Mouse (Mus musculus): Measurements from ENCODE around the gene Qser1. TPM values are rescaled to one million over a fixed set of nuclear protein-coding genes. Genes with fewer than 3 reads are reported as not detected.
"Not testable (repeated sequence)": the region's sequence is repeated elsewhere in the genome, so short reads cannot be mapped to it uniquely, and the experiment has no call there.

Qser1 gene
- total RNA-seq (2021), result 10 to 100 TPM; 25.5 to 28.1 TPM
- long read RNA-seq, experiment 1, partial matches to known transcripts, result 2 of 3 reads
- long read RNA-seq, experiment 1, other reads (novel, unspliced or antisense), result 1 of 3 reads
- long read RNA-seq, experiment 2, partial matches to known transcripts, result 0 of 1 reads
- long read RNA-seq, experiment 2, other reads (novel, unspliced or antisense), result 1 of 1 reads

DNA sequence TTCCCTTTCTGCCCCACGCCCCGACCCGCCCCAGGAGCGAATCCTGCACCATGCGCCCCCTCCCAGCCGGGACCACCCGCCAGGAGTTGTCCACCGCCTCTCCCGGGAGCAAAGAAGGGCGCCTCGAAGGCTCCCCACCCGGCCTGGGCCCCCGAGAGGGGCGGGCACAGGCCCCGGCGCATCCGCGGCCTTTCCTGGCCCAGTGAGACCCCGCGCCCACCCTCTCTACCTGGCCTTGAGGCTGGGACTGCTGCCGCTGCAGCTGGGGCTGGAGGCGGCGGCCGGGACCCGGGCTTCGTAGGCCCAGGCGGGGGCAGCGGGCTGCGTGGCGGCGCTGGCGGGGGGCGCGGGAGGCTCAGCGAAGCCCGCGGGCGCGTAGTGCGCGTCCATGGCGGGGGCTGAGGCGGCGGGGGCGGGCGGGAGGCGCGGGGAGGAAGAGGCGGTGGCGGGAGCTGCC, at the start of gene Qser1:
Gene Qser1, minus strand, starts transcription at position 390 of the 457 bp plus-strand sequence.
- DNase-seq (ENCODE audit: low spot score in 2 of 2), result no peak

DNA sequence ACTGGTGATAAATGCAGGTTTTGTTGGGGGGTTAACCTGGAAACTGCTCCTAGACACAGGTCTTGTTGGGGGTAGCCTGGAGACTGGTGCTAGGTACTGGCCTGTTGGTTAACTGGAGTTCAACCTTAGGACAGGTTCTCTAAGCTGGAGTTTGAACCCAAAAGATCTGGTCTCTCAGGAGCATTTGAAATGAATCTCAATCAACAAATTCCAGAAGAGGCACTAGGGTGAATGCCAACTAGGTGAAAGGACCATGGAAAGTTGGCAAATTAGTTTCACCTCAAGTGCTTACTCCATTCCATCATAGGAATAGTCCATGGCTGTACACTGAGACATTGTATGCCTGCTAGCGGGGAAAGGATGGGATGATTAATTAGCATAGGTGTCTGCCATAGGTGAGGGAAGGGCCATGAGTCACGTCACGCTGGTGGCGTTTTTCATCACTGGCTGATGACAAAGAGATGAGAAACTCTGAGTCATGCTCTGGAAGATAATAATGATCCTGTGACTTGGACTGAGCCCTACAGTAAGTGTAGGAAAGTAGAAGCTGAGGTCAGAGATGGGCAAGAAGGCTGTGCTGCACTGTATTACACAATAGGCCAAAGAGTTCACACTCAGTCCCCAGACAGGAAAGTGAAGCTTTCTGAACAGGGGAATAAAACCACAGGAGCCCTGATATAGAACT, 47.8 kb upstream of the Qser1 start:
- no peak for DNase-seq (ENCODE audit: low spot score in 2 of 2)

DNA sequence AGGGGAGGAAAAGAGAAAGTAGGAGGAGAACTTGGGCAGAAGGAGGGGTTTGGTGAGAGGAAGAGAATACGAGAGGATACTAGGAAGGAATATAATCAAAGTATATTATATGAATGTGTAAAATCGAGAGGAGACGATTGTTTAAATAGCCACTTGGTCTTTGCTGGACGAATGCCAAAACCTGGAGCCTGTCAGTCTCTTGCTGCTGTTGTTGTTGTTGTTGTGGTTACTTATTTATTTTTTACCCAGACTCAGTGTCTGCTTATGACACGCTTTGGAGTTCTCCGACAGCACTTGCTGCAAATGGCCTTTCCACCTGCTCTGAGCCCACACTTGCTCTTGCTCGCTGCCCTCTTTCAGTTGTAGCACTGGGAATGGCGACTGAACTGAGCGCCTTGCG, 43.9 kb upstream of the Qser1 start:
- DNase-seq (ENCODE audit: low spot score in 2 of 2), result no peak

DNA sequence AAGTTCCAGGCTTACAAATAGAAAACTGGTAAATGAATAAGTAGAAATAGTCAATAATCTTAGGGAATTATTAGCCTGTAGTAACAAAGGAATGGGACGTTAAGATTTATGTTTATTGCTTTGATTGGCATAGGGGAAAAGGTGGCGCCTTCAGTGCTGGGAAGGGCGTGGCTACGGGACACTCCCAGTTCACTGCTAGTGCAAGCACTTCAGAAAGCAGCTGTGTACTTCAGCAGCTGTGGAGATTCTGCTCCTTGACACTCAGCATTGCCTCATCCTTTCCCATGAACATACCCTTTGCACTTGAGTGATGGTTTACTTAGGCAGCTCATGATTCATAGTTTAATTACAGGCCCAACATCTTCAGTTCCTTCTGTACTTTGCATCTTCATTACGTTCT, 42.5 kb upstream of the Qser1 start:
- DNase-seq (ENCODE audit: low spot score in 2 of 2), result no peak

DNA sequence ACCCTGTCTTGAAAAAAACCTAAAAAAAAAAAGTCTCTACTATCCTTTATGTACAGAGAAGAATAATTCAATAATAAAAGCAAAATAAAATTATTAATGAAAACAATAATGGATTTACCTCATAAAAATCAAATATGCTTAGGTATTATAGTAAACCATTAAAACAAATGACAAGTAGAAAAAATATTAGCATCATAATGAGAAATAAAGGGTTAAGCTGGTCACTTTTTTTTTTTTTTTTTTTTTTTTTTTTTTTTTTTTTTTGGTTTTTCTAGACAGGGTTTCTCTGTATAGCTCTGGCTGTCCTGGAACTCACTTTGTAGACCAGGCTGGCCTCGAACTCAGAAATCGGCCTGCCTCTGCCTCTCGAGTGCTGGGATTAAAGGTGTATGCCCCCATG, 41.5 kb upstream of the Qser1 start:
- not testable (repeated sequence) for DNase-seq (ENCODE audit: low spot score in 2 of 2)

DNA sequence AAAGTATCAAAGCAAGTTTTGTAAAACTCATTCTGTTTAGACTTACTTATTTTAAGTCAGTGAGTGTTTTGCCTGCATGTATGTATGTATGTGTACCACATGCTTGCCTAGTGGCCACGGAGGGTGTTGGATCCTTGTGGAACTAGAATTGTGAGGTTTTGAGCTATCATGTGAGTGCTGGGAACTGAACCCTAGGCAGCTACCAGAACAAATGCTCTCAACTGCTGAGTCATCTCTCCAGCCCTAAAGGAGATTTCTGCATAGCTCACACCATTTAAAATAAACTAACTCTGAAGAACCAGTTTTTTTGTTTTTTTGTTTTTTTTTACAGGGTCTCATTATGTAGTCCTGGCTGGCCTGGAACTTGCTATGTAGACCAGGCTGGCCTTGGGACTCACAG, 39.7 kb upstream of the Qser1 start:
- DNase-seq (ENCODE audit: low spot score in 2 of 2), result no peak

DNA sequence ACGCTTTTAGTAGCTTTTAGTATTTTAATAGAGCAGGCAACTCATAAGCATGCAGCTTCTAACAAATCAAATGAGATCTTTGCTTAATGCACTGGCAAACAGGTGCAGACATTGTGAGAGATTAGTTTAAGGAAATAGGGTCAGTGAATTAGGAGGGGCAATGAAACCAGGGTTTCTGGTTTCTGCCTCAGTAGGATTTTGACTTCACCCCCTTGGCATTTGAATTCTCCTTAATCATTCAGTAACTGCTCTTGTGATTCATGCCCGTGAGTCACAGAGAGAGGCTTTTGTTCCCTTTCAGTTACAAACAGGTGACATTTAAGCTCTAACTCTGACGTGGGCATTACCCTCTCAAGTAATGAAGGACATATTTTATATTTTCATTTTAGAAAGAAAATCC, 39.2 kb upstream of the Qser1 start:
- DNase-seq (ENCODE audit: low spot score in 2 of 2), result no peak

DNA sequence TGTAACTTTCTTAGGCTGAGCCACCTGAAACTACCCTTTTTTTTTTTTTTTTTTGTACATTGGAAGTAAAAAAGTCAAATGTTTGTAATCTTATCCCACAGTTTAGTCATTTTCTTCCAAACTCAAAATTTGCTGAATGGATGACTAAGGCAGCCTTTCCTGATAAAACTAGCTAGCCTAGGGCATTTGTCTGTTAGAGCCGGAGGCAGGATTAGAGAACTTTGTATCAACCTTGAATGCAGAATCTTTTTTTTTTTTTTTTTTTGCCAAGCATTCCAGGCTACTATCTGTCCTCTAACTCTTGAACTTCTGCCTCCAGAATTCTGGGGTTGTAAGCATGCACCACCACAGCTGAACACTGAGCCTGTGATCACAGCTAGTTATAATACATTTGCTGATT, 38.3 kb upstream of the Qser1 start:
- no peak for DNase-seq (ENCODE audit: low spot score in 2 of 2)

DNA sequence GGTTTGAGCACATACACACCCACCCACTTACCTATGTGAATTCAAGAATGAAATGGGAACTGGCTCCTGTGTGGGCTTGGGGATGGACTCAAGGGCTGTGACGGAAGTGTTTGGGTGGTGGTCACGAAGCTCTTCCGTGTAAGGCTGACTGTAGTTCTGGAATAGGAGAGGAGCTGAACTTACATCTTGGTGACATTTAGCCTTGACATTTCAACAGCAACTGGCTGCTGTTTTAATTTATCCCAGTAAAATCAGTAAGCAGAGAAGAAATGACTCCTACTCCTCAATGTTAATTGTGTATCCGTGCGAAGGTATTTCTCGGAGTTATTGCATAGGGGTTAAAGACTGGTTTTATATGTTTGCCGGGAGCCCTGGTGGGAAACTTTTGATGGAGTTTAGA, 36.0 kb upstream of the Qser1 start:
- no peak for DNase-seq (ENCODE audit: low spot score in 2 of 2)

DNA sequence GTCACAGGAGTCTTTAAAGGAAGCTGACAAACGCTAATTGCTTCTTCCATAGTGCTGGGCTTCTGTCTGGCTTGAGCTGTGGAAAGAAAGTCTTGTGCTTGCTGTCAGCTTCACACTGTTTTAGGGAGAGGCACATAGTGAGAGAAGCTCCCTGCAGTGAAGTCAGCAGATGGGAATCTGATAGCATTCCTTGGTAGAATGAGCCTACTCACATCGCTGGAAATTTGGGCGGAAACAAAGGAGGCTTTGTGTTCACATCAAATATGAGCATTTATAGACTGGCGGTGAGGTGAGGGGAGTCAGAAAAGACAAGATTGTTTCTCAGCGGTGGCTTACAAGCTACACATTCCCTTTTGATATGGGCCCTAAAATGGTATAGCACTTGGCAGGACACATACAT, 35.1 kb upstream of the Qser1 start:
- DNase-seq (ENCODE audit: low spot score in 2 of 2), result no peak

DNA sequence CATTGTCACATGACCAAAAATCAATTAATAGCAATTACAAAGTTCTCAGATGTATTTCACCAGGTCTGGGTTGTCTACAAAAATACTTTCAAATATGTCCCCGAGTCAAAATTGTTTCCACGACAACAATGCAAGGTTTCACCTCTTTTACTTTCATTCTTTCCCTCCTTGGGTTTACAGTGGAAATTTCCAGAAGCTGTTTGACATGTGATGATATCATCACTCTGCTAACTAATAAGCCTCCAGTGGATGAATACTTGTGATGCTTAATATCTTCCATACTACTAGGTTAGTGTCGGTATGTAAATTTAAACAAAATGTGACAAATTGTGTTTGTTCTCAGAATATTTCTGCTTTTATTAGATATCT, 33.4 kb upstream of the Qser1 start:
- DNase-seq (ENCODE audit: low spot score in 2 of 2), result no peak

DNA sequence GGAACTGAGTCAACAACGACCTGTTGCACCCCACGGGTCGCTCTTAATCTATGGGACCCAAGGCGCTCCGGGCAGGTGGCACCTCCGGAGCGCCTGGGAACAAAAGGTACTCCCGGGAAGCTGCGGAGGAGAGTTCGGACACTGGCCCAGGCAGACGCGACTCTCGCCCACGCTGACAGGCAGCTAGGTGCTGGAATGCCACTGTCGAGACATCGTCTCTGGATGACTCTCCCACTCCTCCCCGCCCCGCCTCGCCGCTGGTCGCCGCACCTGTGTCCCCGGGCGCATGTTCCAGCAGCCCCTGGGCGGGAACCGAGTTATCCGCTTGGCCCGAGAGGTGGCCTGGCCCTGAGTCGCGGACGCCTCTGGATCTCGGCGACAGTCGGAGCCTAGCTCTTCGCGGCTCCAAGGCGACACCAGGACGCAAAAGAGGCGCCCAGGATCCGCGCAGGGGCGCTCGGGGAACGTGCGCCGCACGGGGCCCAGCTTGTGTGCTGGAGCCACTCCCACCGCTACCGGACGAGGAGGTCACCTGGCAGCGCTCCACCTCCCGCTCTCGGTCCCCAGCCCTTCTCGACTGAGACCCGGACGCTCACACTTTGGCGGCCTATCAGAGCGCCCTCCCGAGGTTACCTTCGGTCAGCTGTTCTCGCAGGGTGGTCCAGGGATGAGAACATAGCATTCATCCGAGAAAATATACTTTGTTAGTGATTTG, 32.9 kb upstream of the Qser1 start, which contains the start of gene Prrg4:
Gene Prrg4, minus strand, starts transcription at position 601 of the 715 bp plus-strand sequence.
- peak; percentile 35 to 43 for DNase-seq (ENCODE audit: low spot score in 2 of 2)

DNA sequence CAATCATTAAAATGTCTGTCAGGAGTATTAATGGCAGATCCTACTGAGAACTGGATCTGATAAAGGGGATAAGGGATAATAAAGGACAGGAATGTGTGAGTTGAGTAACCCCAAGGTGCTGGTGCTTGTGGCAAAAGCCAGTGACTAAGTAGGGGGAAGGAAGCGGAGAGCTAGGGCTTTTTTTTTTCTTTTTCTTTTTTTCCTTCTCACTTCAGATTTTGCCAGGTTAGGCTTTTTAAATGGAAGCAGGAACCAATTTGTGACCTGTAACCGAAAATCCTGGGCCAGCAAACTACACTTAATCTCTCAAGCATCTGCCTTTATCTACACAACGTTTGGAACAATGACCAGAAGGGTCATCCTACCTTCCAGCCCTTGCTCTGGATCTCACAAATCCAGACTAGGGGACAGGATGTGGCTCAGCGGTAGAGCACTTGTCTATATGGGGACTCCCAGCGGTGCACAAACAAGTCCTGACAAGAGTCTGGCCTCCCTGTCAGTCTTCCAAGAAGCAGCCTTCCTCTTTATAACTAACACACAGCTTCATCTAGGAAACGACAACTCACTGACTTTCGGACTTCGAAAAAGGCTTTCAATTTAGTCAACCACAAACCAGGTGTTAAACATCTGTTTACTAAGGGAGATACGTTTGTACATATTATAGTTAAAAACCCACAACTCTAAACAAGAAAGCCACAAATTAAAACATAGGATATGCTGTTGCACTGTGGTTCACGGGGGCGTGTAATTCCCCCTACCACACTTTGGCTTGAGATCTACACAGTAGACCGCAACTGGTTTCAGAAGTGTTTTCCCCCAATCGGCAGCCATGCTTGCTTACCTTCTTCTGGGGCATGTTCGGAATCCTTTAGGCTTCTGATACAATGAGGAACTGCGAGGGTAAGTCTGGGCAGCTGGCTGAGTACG, 31.9 kb upstream of the Qser1 start:
- DNase-seq (ENCODE audit: low spot score in 2 of 2), result no peak

DNA sequence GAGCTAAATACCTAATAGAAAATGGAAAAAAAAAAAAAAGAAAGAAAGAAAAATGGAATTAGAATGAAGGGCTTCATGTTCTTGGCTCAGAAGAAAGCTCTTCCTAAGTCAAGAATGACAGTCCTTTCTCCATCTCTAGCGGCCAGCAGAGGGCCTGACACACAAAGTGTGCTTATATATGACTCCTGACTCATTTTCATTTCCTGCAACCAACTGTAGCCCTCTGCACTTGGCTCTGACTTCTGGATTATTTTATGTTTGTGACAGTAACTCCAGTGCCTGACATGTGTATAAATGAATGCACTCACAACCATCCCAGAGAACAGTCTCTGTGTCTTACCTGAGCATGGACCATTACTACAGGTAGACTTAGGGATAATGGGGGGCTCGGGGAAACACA, 31.1 kb upstream of the Qser1 start:
- DNase-seq (ENCODE audit: low spot score in 2 of 2), result no peak

DNA sequence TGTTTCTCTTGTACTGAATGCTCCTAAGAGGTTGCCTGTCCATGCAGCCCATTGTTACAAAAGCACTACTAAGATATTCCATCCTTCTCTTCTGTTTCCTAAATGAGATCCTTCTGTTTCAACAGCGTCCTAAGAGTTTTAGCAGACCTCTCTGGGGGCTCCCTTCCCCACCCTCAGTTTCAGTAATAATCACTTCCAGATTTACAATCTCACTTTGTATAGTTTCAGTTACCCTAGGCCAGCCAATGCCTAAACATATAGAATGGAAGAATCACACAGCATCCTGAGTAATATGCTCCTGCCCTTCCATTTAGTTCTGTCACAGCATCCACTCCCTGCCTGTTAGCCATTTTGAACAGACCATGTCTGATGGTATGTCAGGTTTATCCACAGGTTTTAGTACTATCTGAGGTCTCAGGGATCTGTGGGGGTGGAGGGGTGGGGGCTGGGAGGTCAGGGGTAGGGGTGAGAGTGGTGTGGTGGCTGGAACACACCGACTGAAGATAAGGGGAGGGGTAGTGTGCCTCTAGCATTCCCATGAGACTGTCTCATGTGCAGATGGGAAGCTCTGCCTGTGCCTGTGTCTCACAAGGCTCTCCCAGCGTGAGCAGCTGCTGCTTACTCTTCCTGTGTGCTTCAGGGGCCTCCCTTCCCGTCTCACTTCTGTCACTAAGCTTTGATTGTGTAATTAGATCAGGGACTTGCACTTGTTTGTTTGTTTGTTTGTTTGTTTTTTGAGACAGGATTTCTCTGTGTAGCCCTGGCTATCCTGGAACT, 30.3 kb upstream of the Qser1 start:
- DNase-seq (ENCODE audit: low spot score in 2 of 2), result no peak

DNA sequence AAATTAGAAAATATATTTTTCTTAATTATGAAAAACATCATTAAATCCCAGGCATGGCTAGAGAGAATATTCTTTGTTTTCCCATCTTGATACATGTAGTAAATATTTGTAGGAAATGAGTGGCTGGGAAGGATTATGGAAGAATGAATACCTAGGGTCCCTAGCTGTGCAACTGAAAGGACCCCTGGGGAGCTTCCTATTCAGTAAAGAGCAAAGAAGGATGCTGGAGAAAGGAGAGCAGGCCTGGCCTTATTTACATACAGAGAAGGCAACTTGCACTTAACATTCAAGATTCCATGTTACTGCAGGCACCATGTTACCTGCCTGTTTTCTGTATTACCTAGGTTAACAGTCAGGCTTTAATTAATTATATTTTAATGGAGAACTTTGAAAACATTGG, 26.0 kb upstream of the Qser1 start:
- no peak for DNase-seq (ENCODE audit: low spot score in 2 of 2)

DNA sequence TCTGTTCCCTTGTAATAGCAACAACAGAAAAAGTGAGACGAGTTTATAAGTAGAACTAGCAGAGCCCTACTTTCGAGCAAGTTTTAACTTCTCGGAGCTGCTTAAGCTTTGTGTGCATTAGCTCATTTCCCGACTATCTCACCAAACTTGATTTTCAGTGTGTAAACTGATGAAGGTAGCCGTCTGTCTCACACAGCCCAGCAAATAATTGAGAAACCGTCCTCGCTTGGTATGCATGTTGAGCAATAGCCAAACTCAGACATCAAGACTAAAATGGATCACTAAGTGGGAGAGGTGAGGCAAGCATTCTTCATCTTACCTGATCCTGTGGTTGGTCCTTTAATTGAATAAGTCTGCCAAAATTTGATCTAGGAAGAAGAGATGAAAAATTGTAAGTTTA, 25.2 kb upstream of the Qser1 start:
- DNase-seq (ENCODE audit: low spot score in 2 of 2), result no peak

DNA sequence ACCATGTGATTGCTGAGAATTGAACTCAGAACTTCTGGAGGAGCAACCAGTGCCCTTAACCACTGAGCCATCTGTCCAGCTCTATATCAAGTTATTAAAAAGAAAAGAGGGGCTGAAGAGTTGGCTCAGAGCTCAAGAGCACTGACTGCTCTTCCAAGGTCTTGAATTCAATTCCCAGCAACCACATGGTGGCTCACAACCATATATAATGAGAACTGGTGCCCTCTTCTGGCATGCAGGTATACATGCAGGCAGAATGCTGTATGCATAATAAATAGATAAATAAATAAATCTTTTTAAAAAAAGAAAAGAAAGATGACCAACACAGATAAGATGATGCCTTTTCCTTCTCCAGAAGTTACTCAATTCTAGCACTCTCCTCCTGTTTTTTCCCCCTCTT, 24.4 kb upstream of the Qser1 start:
- DNase-seq (ENCODE audit: low spot score in 2 of 2), result no peak

DNA sequence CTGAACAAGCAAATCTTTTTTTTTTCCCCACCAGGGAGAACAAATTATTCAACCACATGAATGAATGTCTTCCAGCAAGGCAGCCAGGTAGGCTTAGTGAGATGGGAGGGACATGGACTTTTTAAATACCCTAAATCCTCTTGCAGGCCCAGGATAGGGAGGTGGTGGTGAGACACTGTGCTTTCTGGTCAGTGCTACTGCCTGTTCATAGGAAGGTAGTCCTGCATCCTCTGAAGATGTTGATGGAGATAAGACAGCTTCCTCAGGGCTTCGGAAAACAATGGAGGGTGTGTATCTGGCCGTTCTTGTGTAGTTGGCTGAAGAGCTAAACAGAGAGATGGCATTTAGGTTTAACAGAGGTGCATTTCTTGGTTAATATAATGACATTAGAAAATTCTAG, 15.9 kb upstream of the Qser1 start:
- no peak for DNase-seq (ENCODE audit: low spot score in 2 of 2)

DNA sequence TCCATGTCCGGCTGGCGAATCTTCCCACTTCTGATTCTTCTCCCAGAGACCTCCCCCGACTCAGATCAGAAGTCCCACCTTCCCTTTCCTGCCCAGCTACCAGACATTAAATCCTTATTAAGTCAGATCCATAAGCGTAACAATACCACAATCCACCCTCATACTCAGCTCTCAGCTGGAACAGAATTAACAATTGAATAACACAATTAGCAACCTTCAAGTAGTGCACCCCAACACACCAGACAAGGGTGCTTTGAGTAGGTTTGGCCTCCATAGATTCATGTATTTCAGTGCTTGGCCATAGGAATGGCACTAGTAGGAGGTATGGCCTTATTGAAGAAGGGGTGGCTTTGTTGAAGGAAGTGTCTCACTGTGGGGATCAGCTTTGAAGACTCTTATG, 9.6 kb upstream of the Qser1 start:
- no peak for DNase-seq (ENCODE audit: low spot score in 2 of 2)

DNA sequence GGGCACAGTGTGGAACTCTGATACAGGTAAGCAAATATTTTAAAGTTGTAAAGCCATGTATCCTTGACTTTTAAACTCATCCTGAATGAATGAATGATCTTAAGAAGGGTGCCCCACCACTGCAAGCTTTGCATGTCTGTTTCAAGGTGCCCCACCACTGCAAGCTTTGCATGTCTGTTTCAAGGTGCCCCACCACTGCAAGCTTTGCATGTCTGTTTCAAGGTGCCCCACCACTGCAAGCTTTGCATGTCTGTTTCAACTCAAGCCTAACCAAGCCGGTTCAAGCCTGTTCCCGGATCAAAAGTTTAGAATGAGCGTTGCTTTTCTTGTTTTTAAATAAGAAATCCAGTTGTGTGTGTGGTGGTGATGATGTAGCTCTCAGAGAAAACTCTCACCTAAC, 2.2 kb upstream of the Qser1 start:
- DNase-seq (ENCODE audit: low spot score in 2 of 2), result not testable (repeated sequence)

Measured in adrenal gland, postnatal 4 days (tissue).